Mouse (Mus musculus) C2C12 (cell line): Measurements from ENCODE around the gene Chrna9. TPM values are rescaled to one million over a fixed set of nuclear protein-coding genes. Genes with fewer than 3 reads are reported as not detected.

Source experiments
- H3K27me3 ChIP-seq: one replicate; pipeline ENCODE4 v1.6.1; 2011; ENCODE audit not compliant: control insufficient read depth, insufficient read depth, insufficient read length
- H3K36me3 ChIP-seq: one replicate; pipeline ENCODE4 v1.6.1; 2011; ENCODE audit not compliant: control insufficient read depth, insufficient read depth
- H3K4me3 ChIP-seq: one replicate; pipeline ENCODE4 v1.5.1; 2011; ENCODE audit warnings: mild to moderate bottlenecking, control low read depth; ENCODE audit not compliant: poor library complexity, insufficient read depth, severe bottlenecking
- H3K79me2 ChIP-seq: one replicate; pipeline ENCODE4 v1.6.1; 2011; ENCODE audit not compliant: control insufficient read depth, insufficient read depth
- H3K79me3 ChIP-seq: one replicate; pipeline ENCODE4 v1.6.1; 2011; ENCODE audit warnings: low read depth, control low read depth
- H3ac ChIP-seq: one replicate; pipeline ENCODE3; 2011; ENCODE audit warnings: low read depth; ENCODE audit not compliant: control insufficient read depth, insufficient read length
- CEBPB ChIP-seq: IDR thresholded peaks from one replicate; pipeline ENCODE4 v1.6.1; 2011; ENCODE audit warnings: low read depth, mild to moderate bottlenecking, control low read depth, moderate library complexity
- CTCF ChIP-seq: IDR thresholded peaks from one replicate; pipeline ENCODE4 v1.5.1; 2011; ENCODE audit not compliant: control insufficient read depth, insufficient read depth, insufficient read length
- FOSL1 ChIP-seq: IDR thresholded peaks from one replicate; pipeline ENCODE4 v1.8.0; 2011; ENCODE audit warnings: mild to moderate bottlenecking, low read length; ENCODE audit not compliant: poor library complexity, insufficient read depth, severe bottlenecking
- MAX ChIP-seq: IDR thresholded peaks from one replicate; pipeline ENCODE4 v1.6.1; 2011; ENCODE audit warnings: mild to moderate bottlenecking, control low read depth
- MYOD1 ChIP-seq: IDR thresholded peaks from one replicate; pipeline ENCODE4 v1.6.1; 2011; ENCODE audit warnings: low read depth; ENCODE audit not compliant: control insufficient read depth, insufficient read length
- MYOG ChIP-seq: IDR thresholded peaks from one replicate; pipeline ENCODE4 v1.6.1; 2011; ENCODE audit not compliant: control insufficient read depth, insufficient read length; ENCODE audit errors: extremely low read depth
- USF1 ChIP-seq: IDR thresholded peaks from one replicate; pipeline ENCODE4 v1.6.1; 2011; ENCODE audit warnings: low read depth, mild to moderate bottlenecking, control low read depth, moderate library complexity
- polyA plus RNA-seq: library from polyadenylated mRNA; unstranded; fragments of >200 nt; fragmentation: generic; extraction: Trizol; gene quantifications from one replicate; pipeline ENCODE4 v1.2.1, GENCODE M21; 2012; ENCODE audit warnings: missing spikeins

Chrna9 gene
- polyA plus RNA-seq, 1 experiment, result not detected

GRCm38 (mm10) chr5:65933258-65933657, 1.5 kb upstream of the Chrna9 start:
- Histone ChIP-seq H3K4me3 (no peak overlapping the region), H3K36me3 (no peaks in the 10 kb centered on the region), H3K79me2 (no peaks in the 10 kb centered on the region), H3K79me3 (no peaks in the 10 kb centered on the region), H3K27me3 (peaks cover 4% of the 10 kb centered on the region), H3ac (no peak overlapping the region)
- TF ChIP-seq MYOD1 (no peak), FOSL1 (no peak), MYOG (no peak), CEBPB (no peak), MAX (no peak)

DNA sequence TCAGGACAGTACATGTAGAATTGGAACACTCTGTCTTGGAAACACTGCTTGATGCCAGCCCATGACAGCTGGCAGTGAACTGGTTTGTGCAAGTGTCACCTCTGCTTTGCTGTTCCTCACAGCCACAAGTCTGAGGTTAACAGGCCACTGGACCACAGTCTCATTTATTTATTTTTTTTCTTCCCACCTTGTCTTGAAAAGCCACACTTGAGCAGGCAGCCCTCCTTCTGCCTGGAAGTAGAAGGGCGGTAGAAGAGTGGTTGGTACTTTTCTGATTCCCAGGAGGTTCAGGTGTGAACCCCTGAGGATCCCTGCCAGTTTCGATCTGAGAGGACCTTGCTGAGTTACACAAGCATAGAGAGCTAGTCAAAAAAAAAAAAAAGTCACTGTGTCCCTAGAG, 957 bp upstream of the Chrna9 start:
- TF ChIP-seq FOSL1 (no peak), CTCF (no peak), USF1 (no peak), MYOD1 (no peak), MYOG (no peak), MAX (no peak), CEBPB (no peak)
- Histone ChIP-seq H3K36me3 (no peaks in the 10 kb centered on the region), H3K4me3 (no peak overlapping the region), H3K27me3 (peaks cover 4% of the 10 kb centered on the region), H3K79me3 (no peaks in the 10 kb centered on the region), H3ac (no peak overlapping the region), H3K79me2 (no peaks in the 10 kb centered on the region)

DNA sequence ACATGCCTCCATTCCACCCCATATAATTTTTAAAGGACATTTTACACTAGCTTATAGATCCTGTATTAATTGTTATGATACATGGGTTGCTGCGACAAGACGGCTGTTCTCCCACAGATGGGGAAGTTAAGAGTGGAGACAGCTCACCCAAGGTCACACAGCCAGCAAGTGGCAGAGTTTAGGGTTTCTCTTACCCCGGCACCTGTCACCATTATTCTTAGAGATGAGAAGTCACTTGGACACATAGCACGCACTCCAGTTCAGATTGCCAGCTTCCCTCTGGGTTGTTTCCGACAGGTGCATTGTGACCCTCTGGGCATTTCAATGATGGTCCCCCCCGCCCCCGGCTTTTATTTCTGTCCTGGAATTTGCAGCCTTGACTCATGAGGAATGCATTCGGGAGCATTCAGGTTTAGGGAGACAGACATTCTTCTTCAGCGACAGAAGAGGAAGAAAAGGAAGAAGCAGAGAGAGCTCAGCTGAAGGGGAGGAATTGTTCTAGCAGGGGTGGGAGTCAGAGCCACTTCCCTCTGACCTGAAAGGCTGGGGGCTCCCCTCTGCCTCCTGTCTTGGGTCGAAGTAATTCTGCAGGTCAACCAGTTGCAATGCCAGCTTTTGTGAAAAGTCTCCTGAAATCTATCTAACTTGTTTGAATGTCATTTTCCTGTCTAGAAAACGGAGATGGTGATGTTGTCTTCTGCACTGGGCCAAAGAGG, 2.4 kb downstream of the Chrna9 start:
- Histone ChIP-seq H3ac (no peak overlapping the region), H3K79me2 (no peaks in the 10 kb centered on the region), H3K27me3 (peaks cover 4% of the 10 kb centered on the region), H3K79me3 (no peaks in the 10 kb centered on the region), H3K36me3 (no peaks in the 10 kb centered on the region), H3K4me3 (no peak overlapping the region)
- no peak for TF ChIP-seq CEBPB
- no peak for TF ChIP-seq MYOG
- no peak for TF ChIP-seq FOSL1
- no peak for TF ChIP-seq CTCF
- no peak for TF ChIP-seq MAX
- no peak for TF ChIP-seq MYOD1
- no peak for TF ChIP-seq USF1

DNA sequence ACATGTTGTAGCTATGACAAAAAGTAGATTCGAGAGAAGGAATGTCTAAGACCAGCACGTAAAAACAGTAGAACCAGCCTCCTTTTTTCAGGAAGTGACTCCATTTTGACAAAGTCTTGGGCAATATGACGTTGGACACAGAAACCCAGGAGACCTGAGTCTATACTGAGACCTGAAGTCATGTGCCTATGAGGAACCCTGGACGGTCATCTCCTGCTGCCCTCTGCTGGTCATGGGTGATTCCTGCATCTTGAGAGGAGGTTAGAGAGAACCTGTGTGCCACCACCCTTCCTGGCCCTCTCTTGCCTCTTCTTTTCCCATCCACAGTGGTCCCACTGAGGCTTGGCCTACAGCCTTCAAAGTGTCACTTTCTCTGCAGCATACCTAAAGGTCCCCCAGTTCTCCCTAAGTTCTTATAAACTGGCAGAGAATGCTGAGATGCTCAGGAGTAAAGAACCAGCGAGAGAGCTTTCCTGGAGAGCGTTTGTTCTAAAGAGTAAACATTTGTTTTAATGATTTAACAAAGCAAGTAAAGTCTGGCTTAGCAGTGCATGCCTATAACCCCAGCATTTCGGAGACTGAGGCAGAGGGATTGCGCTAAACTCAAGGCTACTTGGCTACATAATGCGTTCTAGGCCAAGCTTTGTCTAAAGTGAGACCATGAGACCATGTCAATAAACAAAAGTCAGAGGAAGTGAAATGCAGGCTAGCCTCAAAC, 3.4 kb downstream of the Chrna9 start:
- H3ac ChIP-seq, result no peak overlapping the region
- no peak for TF ChIP-seq FOSL1
- peak; percentile 82 for TF ChIP-seq CTCF
- TF ChIP-seq MYOD1, result no peak
- TF ChIP-seq MAX, result no peak
- peak; percentile 11 for TF ChIP-seq CEBPB
- TF ChIP-seq MYOG, result no peak
- peak; percentile 65 for TF ChIP-seq USF1
- peaks cover 4% of the 10 kb centered on the region for H3K27me3 ChIP-seq
- no peaks in the 10 kb centered on the region for H3K79me2 ChIP-seq
- no peaks in the 10 kb centered on the region for H3K79me3 ChIP-seq
- no peak overlapping the region for H3K4me3 ChIP-seq
- H3K36me3 ChIP-seq, result no peaks in the 10 kb centered on the region

DNA sequence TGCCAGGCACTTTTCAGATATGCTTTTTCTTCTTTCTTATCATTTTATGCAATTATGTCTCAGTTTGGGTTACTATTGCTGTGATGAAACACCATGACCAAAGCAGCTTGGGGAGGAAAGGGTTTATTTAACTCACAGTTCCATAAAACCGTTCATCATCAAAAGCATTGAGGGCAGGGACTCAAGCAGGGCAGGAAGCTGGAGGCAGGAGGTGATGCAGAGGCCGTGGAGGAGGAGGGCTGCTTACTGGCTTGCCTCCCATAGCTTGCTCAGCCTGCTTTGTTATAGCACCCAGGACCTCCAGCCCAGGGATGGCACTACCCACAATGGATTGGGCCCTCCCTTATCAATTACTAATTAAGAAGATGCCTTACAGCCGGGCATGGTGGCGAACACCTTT, 6.4 kb downstream of the Chrna9 start:
- Histone ChIP-seq H3ac (no peak overlapping the region), H3K27me3 (no peaks in the 10 kb centered on the region), H3K79me2 (no peaks in the 10 kb centered on the region), H3K36me3 (no peaks in the 10 kb centered on the region), H3K4me3 (no peak overlapping the region), H3K79me3 (no peaks in the 10 kb centered on the region)
- no peak for TF ChIP-seq MYOG
- no peak for TF ChIP-seq FOSL1
- TF ChIP-seq USF1, result no peak
- TF ChIP-seq MAX, result no peak
- no peak for TF ChIP-seq CTCF
- no peak for TF ChIP-seq MYOD1
- no peak for TF ChIP-seq CEBPB
